Mouse (Mus musculus) liver, embryonic 15.5 days (tissue): ENCODE data around the gene Slc25a16. TPM values are rescaled to one million over a fixed set of nuclear protein-coding genes. Genes with fewer than 3 reads are reported as not detected.

Experiments
- ATAC-seq: fragments of 200-750 bp; cut with Nextera tagmentation; 2 replicates; pipeline ENCODE4 v1.8.0; 2017; ENCODE audit warnings: moderate number of reproducible peaks, mild to moderate bottlenecking, moderate library complexity; ENCODE audit not compliant: insufficient read depth
- H3K27ac ChIP-seq: fragments of 300-500 bp; sonication (generic); replicated peaks from 2 replicates; pipeline ENCODE4 v1.5.1; 2015; ENCODE audit warnings: mild to moderate bottlenecking, inconsistent platforms
- H3K27me3 ChIP-seq: fragments of 300-500 bp; sonication (generic); 2 replicates; pipeline ENCODE4 v1.6.1; 2015; ENCODE audit warnings: mild to moderate bottlenecking, inconsistent platforms
- H3K36me3 ChIP-seq: fragments of 300-500 bp; sonication (generic); replicated peaks from 2 replicates; pipeline ENCODE4 v1.6.1; 2015; ENCODE audit warnings: moderate library complexity, mild to moderate bottlenecking, inconsistent platforms
- H3K4me1 ChIP-seq: fragments of 300-500 bp; sonication (generic); replicated peaks from 2 replicates; pipeline ENCODE4 v1.6.1; 2015; ENCODE audit warnings: inconsistent platforms
- H3K4me2 ChIP-seq: fragments of 300-500 bp; sonication (generic); 2 replicates; pipeline ENCODE4 v1.6.1; 2015; ENCODE audit warnings: moderate library complexity, mild to moderate bottlenecking, inconsistent platforms
- H3K4me3 ChIP-seq: fragments of 300-500 bp; sonication (generic); replicated peaks from 2 replicates; pipeline ENCODE4 v1.5.1; 2015; ENCODE audit warnings: mild to moderate bottlenecking, inconsistent platforms
- H3K9ac ChIP-seq: fragments of 300-500 bp; sonication (generic); 2 replicates; pipeline ENCODE4 v1.6.1; 2015; ENCODE audit warnings: moderate library complexity, mild to moderate bottlenecking, inconsistent platforms
- H3K9me3 ChIP-seq: fragments of 300-500 bp; sonication (generic); replicated peaks from 2 replicates; pipeline ENCODE4 v1.6.1; 2016; ENCODE audit warnings: inconsistent platforms
- WGBS: fragments of 180-500 bp; shearing (Covaris S2); methylation state at CpG from one replicate; pipeline ENCODE4 v1.1.7; 2015; ENCODE audit warnings: mixed read lengths; ENCODE audit not compliant: insufficient replicate concordance; 5-methylcytosine and 5-hydroxymethylcytosine counted together
- polyA plus RNA-seq: library from polyadenylated mRNA; unstranded; fragments of >200 nt; fragmentation: Nextera tagmentation; extraction: Ambion mirVana; gene quantifications from 2 replicates; pipeline ENCODE4 v1.2.1, GENCODE M21; 2015

Gene Slc25a16
- polyA plus RNA-seq, 1 experiment from 2014 or later: 8.1 TPM

DNA sequence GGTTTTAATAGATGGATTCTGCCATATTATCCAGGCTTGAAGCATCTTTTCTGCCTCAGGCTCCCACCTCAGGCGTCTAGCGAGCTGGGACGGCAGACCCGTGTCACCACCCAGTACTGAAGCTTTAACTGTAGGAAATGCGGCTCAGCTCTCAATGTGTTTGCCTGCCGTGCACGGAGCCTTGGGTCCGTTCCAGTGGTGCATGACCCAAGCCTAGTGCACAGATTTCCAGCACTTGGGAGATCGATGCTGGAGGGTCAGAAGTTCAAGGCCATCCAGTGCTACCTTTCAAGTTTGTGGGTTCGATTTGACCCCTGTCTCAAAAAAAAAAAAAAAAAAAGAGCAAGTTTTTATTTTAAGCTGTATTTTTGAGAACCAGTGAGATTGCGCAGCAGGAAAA, 45.4 kb downstream of the Slc25a16 start:
- ATAC-seq: no peak
- Histone ChIP-seq H3K27me3 (no peaks in the 10 kb centered on the region), H3K4me1 (no peaks in the 10 kb centered on the region; the same call in 1 of the 2 replicates), H3K36me3 (peaks cover 96% of the 10 kb centered on the region), H3K4me3 (no peak overlapping the region), H3K4me2 (no peak overlapping the region), H3K9ac (no peak overlapping the region), H3K27ac (no peak overlapping the region), H3K9me3 (no peaks in the 10 kb centered on the region)
- 81% methylated on average over 11 of the region's 11 CpGs for WGBS

DNA sequence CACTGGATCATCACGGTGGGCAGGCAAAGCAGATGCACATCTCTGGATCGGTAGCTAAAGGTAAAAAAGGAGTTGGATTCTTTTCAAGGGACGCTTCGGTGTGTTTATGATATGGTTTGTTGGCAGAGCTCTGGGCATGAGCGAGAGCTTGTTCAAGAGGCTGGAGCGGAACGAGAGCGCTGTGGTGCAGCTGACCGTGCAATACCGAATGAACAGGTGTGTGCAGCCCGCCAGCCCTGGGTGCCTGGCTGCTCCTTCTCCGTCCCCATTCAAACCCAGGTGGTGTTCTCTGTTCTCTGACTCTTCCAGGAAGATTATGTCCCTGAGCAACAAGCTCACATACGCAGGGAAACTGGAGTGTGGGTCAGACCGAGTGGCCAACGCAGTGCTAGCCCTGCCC, 45.9 kb downstream of the Slc25a16 start:
- 84% methylated on average over 15 of the region's 15 CpGs for WGBS
- peaks cover 96% of the 10 kb centered on the region for H3K36me3 ChIP-seq
- no peak overlapping the region for H3K4me2 ChIP-seq
- H3K27me3 ChIP-seq: no peaks in the 10 kb centered on the region
- no peak overlapping the region for H3K4me3 ChIP-seq
- no peaks in the 10 kb centered on the region for H3K9me3 ChIP-seq
- no peaks in the 10 kb centered on the region; the same call in 1 of the 2 replicates for H3K4me1 ChIP-seq
- H3K9ac ChIP-seq: no peak overlapping the region
- H3K27ac ChIP-seq: no peak overlapping the region
- no peak for ATAC-seq

DNA sequence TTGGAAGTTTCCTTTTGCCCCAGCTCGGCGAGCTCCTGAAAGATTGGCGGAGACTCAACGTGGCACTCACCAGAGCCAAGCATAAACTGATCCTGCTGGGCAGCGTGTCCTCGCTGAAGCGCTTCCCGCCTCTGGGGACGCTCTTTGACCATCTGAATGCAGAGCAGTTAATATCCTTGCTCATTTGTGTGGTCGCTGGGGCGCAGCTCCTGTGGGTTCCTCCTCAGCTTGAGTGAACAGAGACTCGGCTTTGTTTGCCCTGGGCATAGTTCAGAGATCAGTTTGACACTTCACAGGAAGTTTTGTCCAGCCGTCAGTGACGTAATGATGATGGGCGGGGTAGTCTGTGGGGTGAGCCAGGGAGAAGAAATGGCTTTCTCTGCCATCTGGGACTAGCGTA, 51.4 kb downstream of the Slc25a16 start:
- peak; percentile 42; the same call in 1 of the 2 replicates for ATAC-seq
- H3K4me3 ChIP-seq: no peak overlapping the region
- H3K4me2 ChIP-seq: no peak overlapping the region
- no peak overlapping the region for H3K9ac ChIP-seq
- H3K36me3 ChIP-seq: peaks cover 87% of the 10 kb centered on the region
- no peaks in the 10 kb centered on the region for H3K9me3 ChIP-seq
- no peaks in the 10 kb centered on the region for H3K27me3 ChIP-seq
- no peaks in the 10 kb centered on the region for H3K4me1 ChIP-seq
- WGBS: 71% methylated on average over 16 of the region's 16 CpGs
- no peak overlapping the region for H3K27ac ChIP-seq

DNA sequence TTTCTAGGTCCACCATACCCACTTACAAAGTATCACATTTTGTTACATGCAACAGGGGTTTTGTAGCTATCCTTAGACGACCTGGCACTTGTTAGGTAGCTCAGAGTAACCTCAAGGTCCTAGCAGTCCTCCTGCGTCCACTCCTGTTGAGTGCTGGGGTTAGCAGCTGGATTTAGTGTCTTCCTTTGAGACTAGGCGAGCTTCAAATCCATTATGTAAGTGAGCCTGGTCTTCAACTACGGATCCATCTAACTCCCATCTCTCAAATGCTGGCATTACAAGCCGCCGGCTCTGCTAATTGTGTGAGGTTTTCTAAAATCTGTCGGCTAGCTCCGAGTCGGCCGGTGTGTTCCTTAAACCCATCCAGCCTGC, 59.2 kb downstream of the Slc25a16 start:
- 19% methylated on average over 10 of the region's 10 CpGs for WGBS
- Histone ChIP-seq H3K4me2 (peak overlapping the region; percentile 98), H3K27ac (no peak overlapping the region), H3K9ac (no peak overlapping the region), H3K9me3 (no peaks in the 10 kb centered on the region), H3K4me3 (peak overlapping the region; percentile 87), H3K27me3 (0 out of 2 replicates have a peak, but pooled peaks cover 4% of the 10 kb centered on the region), H3K36me3 (peaks cover 15% of the 10 kb centered on the region), H3K4me1 (peaks cover 16% of the 10 kb centered on the region)
- ATAC-seq: no peak

DNA sequence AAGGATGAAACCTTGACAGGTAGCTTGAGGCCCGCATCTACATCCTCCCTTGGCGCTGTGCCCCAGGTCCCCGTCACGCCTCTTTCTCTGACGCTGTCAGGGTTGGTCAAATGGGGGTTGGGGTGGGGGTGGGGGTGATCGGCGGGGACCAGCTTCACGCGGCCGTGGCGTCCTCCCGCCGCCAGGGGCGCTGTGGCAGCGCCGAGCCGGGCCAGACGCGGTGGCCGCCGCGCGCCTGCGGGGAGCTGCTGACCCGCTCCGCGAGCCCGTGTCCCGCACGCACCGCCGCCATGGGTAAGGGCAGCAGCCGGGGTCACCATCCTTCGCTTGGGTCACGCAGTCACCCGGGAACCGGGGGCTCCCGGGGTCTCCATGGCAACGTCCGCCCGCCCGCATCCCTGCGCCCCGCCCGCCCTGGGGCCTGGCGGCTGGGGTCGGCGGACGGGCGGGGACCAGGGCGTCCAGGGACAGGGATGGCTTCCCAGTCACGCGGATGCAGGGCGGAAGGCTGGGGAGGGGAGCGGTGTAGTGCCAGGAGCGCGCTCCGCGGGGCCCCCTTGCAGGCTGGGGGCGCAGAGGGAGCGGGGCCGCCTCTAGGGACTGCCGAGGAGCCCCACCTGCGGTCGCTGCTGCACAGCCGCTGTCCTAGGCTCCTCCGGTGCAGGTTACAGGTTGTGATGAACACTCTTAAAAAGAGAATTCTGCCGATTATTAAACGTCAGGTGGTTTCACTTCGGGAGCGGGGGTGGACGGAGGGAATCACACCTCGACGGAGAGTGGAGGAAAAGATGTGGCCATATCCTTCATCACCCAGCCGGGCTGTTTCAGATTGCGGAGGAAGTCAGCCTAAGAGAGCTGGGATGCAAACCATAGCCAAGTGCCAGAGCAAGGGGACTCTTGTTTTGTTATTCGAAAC, 59.9 kb downstream of the Slc25a16 start, which contains the start of gene Rufy2:
Gene Rufy2 (plus strand): TSS at position 185 of the 916 bp plus-strand sequence.
- peaks cover 16% of the 10 kb centered on the region for H3K4me1 ChIP-seq
- H3K36me3 ChIP-seq: peaks cover 8% of the 10 kb centered on the region
- no peak within 1 kb of the TSS for H3K27ac ChIP-seq
- ATAC-seq: peak; percentile 73
- peak within 1 kb of the TSS; percentile 87 for H3K4me3 ChIP-seq
- H3K9ac ChIP-seq: peak within 1 kb of the TSS; percentile 71
- WGBS: under 1% methylated on average over 77 of the region's 77 CpGs
- H3K9me3 ChIP-seq: no peaks in the 10 kb centered on the region
- H3K27me3 ChIP-seq: 0 out of 2 replicates have a peak, but pooled peaks cover 4% of the 10 kb centered on the region
- peak within 1 kb of the TSS; percentile 98 for H3K4me2 ChIP-seq

DNA sequence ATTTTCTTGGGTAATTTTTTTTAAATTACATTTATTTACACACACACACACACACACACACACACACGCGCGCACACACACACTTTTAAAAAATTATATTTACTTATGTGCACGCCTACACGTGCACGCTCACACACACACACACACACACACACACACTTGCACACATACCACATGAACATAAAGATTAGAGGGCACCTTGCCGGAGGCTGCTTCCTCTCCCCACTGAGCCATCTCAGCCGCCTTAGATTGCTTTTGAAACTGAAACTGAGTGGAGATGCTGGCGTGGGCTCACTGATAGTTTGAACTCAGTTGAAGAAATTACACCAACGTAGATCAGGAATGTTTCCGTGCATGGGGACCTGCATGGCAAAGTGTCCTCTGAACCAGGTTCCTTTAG, 63.6 kb downstream of the Slc25a16 start:
- Histone ChIP-seq H3K4me1 (peaks cover 16% of the 10 kb centered on the region), H3K4me3 (no peak overlapping the region), H3K9ac (no peak overlapping the region), H3K36me3 (no peaks in the 10 kb centered on the region), H3K9me3 (no peaks in the 10 kb centered on the region), H3K4me2 (no peak overlapping the region), H3K27ac (no peak overlapping the region), H3K27me3 (0 out of 2 replicates have a peak, but pooled peaks cover 4% of the 10 kb centered on the region)
- no peak for ATAC-seq
- 75% methylated on average over 11 of the region's 11 CpGs for WGBS

DNA sequence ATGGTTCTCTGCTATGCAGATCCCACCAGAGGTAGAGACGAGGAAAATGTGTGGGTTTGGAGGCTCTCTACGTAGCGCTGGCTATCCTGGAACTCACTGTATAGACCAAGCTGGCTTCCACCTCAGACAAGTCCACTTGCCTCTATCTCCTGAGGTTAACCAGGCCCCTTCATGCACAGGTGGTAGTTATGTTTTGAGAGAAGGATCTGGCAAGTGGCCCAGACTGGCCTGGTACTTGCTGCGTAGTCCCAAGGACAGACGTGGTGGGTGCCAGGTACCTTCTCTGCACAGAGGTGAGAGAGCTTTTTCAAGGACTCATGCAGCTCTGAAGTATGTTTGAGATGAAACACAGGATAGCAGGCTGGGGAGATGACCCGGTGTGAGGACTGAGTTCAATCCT, 64.1 kb downstream of the Slc25a16 start:
- Histone ChIP-seq H3K9me3 (no peaks in the 10 kb centered on the region), H3K27me3 (0 out of 2 replicates have a peak, but pooled peaks cover 4% of the 10 kb centered on the region), H3K4me1 (peaks cover 16% of the 10 kb centered on the region), H3K9ac (no peak overlapping the region), H3K4me2 (no peak overlapping the region), H3K36me3 (no peaks in the 10 kb centered on the region), H3K27ac (no peak overlapping the region), H3K4me3 (no peak overlapping the region)
- ATAC-seq: no peak
- 78% methylated on average over 6 of the region's 6 CpGs for WGBS

DNA sequence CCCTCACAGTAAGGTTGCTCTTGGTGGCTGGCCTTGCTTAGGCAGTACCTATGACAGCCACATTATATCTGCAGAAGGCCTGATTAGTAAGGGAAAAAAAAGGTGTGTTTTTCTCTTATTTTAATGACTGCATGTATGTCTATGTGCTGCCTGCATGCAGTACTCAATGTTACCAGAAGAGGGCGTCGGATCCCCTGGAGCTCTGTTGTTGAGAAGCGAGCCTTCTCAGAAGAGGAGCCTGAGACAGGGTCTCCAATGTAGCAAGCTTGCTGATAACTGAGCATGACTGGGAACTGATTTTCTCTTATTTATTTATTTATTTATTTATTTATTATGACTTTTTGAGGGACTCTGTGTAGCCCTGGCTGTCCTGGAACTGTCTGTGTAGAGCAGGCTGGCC, 66.9 kb downstream of the Slc25a16 start:
- H3K27ac ChIP-seq: no peak overlapping the region
- H3K4me3 ChIP-seq: no peak overlapping the region
- no peaks in the 10 kb centered on the region for H3K9me3 ChIP-seq
- H3K4me1 ChIP-seq: no peaks in the 10 kb centered on the region
- no peaks in the 10 kb centered on the region for H3K36me3 ChIP-seq
- H3K27me3 ChIP-seq: no peaks in the 10 kb centered on the region
- 19% methylated on average over 3 of the region's 3 CpGs for WGBS
- no peak for ATAC-seq
- no peak overlapping the region for H3K9ac ChIP-seq
- H3K4me2 ChIP-seq: no peak overlapping the region

DNA sequence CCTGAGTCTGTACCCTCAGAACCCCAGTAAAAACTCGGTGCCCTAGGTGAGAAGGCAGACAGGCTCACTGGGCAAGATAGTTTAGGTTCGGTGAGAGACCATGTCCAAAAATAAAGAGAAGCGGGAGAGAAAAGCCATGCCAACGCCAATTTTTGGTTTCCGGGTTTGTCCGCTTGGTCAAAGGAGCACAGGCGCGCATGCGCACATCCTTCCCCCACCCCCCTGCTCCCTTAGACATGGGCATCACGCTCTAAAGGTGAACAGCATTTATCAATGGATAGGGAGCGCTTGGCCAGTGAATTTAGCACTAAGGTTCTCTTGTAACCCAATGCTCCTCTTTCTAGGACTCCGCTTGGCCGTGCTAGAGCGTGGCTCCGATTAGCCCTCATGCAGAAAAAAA, 70.2 kb downstream of the Slc25a16 start:
- no peak overlapping the region for H3K4me3 ChIP-seq
- H3K36me3 ChIP-seq: no peaks in the 10 kb centered on the region; the same call in 1 of the 2 replicates
- WGBS: 84% methylated on average over 15 of the region's 15 CpGs
- no peaks in the 10 kb centered on the region for H3K27me3 ChIP-seq
- H3K4me1 ChIP-seq: no peaks in the 10 kb centered on the region
- no peak for ATAC-seq
- no peaks in the 10 kb centered on the region for H3K9me3 ChIP-seq
- H3K4me2 ChIP-seq: no peak overlapping the region
- H3K27ac ChIP-seq: no peak overlapping the region
- no peak overlapping the region for H3K9ac ChIP-seq

DNA sequence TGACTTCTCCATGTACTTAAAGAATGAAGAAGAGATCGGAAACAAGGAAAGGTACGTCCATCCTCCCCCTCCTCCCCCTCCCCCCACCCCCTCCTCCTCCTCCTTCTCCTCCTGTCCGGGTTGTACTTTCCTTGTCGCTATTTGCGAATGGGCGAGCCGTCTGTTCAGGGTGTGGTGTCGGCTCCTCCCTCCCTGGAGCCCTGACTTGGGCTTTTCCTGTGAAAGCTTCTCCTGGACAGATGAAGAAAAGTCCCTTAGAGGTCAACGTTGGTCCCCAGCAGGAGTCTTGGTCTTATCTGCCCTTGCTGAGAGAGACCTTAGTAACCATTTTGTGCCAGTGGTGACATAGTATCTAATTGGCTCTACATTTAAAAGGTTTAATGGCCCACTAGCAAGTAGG, 73.6 kb downstream of the Slc25a16 start:
- Histone ChIP-seq H3K36me3 (no peaks in the 10 kb centered on the region; the same call in 1 of the 2 replicates), H3K9me3 (no peaks in the 10 kb centered on the region), H3K27ac (no peak overlapping the region), H3K9ac (no peak overlapping the region), H3K4me1 (no peaks in the 10 kb centered on the region), H3K4me3 (no peak overlapping the region), H3K27me3 (no peaks in the 10 kb centered on the region), H3K4me2 (no peak overlapping the region)
- 66% methylated on average over 8 of the region's 9 CpGs for WGBS
- no peak for ATAC-seq
